Mouse (Mus musculus) regulatory T cell (primary cell): Measurements from ENCODE around the gene Slc6a5.
"Not testable (repeated sequence)": the region's sequence is repeated elsewhere in the genome, so short reads cannot be mapped to it uniquely, and the experiment has no call there.

Source experiments
- in situ Hi-C: fragments of 300-600 bp; cut with MboI, MseI; formaldehyde crosslinking; loops from one replicate; pipeline ENCODE4 v1.15.1; 2025; ENCODE audit warnings: high pct_unique_total_duplicates

Slc6a5 gene

GRCm38 (mm10) chr7:49913164-49913563 lies 3.2 kb downstream of the Slc6a5 start:
- in situ Hi-C loops, result no loop called here

DNA sequence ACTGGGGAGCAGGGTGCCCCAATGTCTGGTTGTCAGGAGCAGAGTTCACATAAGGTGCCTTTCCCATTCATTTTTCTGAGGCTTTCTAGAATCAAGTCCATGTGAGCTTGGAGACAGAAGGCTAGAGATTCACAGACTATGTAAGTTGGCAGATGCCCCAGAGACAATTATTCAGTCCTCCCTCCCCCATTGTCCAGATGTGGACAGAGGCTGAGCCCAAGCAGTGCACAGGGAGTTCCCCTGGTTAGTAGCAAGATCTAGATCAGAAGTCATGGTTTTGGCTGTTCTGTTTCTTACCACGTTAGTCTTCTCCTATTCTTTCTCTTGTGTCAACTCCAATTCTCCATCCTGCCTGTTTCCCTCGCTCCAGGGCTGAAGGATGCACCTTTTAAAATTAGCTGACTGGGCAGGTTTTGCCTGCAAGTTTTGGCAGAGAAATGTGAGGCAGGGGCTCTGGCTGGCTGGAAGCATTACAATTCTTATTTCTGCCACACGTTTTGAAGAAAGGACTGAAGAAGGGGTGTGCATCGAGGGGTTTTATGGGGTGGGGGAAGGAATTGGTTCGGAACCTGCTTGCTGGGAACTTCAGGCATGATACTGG lies 3.9 kb downstream of the Slc6a5 start:
- in situ Hi-C loops, result no loop called here

GRCm38 (mm10) chr7:49914946-49915345 lies 5.0 kb downstream of the Slc6a5 start:
- in situ Hi-C loops, result no loop called here

- in situ Hi-C loops, result no loop called here
These were observed 5.5 kb downstream of the Slc6a5 start for GRCm38 (mm10) chr7:49915471-49915870.

DNA sequence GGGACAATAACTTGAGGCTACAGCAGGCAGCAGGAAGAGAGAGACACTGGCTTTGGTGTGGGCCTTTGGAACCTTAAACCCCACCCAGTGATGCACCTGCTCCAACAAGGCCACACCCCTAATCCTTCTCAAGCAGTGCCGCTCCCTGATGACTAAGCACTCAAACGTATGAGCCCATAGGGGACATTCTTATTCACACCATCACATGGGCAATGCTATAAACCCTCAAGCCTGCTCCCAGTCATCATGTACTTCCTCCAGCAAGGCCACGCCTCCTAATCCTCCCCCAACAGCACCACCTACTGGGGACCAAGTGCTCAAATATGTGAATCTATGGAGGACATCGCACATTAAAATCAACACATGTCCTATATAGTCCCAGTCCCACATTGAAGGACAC lies 9.5 kb downstream of the Slc6a5 start:
- in situ Hi-C loops, result no loop called here

DNA sequence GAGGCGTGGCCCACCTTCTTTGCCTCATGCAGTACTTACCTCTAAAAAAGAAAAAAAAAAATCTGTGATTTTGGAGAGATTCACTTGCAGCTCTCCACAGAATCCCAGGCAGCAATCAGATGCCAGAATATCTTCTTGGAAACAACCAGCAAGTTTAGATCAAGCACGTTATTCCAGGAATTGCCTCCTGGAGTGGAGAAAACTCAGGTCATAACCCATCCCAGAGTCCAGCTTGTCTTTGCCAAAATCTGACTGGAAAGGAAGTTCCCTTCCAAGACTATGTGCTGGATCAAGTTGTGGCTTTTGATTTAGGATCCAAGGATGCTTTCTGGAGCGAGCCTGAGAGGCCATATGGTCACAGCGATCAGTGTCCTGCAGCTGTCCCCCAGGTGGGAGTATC lies 10.8 kb downstream of the Slc6a5 start:
- in situ Hi-C loops, result loop anchor here (10.0 kb wide), 2 partner anchors 136 to 306 kb away; no protein-coding TSS in a partner anchor

- in situ Hi-C loops, result loop anchor here (10.0 kb wide), 2 partner anchors 138 to 308 kb away; no protein-coding TSS in a partner anchor
These were observed 13.0 kb downstream of the Slc6a5 start for GRCm38 (mm10) chr7:49922928-49923327.

DNA sequence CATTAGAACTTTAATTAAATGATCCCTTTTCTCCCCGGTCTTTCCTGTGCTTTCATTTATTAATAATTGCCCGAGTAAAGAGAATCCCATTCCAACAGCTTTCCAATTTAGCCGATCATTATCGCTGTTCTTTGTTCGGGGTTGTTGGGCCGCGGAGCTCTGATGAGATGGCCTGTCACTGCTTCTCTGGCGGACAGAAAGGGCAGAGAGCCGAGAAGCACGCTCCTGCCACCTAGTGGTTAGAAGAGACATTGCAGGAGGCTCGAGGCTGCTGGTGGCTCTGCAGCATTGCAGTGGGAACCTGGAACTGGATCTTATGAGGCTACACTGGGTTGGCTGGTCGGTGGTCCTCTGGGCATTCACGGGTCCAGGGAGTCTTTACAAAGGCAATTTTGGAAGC lies 13.4 kb downstream of the Slc6a5 start:
- in situ Hi-C loops, result loop anchor here (10.0 kb wide), 2 partner anchors 139 to 309 kb away; no protein-coding TSS in a partner anchor

GRCm38 (mm10) chr7:49928571-49928970 lies 18.6 kb downstream of the Slc6a5 start:
- in situ Hi-C loops, result loop anchor here (10.0 kb wide), 2 partner anchors 144 to 314 kb away; no protein-coding TSS in a partner anchor

- in situ Hi-C loops, result loop anchor here (10.0 kb wide), 2 partner anchors 145 to 315 kb away; no protein-coding TSS in a partner anchor
These were observed 20.1 kb downstream of the Slc6a5 start for GRCm38 (mm10) chr7:49929999-49930398.

DNA sequence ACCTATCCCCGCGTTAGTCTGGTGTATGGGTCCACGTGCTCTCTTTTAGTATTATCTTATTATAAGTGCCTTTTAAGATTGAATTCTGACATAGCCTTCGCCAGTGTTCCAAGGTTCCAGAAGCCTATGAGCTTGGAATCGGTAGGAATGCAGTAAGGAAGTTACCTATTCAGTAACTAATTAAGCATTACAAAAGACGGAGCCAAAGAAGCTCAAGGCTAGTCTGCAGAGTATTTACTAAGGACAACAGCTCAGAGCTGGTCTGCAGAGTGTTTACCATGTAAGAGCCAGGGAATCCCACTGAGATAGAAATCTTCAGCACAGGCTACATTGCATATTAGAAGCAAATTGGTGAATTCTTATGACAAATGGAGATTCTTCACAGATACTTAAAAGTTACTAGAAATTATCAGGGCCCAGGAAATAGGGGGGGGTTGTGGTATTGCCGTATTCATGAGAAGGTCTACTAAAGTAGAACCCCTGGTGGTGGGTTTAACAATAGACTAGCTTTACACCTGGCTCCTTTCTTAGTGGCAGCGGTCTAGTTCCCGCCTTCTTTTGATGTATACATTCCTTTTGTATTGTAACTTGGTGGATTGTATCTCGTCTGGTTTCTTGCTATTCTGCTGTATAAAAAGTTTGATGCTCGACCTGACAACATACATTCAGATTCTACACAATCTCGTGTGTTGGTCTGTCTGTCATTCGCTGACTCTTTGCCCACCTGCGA lies 23.6 kb downstream of the Slc6a5 start:
- in situ Hi-C loops, result not testable (repeated sequence)

- in situ Hi-C loops, result no loop called here
These were observed 26.9 kb downstream of the Slc6a5 start for GRCm38 (mm10) chr7:49936821-49937220.

DNA sequence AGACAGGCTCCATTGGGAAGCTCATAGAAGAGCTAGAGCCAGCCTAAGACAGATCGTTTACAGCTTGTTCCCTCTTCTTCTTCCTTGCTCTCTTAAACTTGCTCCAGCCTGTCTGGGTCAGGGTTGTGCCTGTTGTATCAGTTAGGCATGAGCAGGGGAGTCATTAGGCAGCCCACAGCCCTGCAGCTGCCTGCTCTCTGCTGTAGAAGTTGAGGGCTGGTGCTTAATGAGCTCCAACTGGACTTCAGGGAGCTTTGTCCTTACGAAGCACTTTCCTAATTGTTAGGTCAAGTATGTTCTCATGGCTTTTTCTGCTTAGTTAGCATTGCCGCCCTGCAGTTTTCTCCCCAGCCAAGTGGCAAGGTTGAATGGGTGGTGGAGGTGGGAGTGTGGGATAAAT lies 32.1 kb downstream of the Slc6a5 start:
- in situ Hi-C loops, result loop anchor here (10.0 kb wide), 1 partner anchor 1813 kb away; no protein-coding TSS in a partner anchor

DNA sequence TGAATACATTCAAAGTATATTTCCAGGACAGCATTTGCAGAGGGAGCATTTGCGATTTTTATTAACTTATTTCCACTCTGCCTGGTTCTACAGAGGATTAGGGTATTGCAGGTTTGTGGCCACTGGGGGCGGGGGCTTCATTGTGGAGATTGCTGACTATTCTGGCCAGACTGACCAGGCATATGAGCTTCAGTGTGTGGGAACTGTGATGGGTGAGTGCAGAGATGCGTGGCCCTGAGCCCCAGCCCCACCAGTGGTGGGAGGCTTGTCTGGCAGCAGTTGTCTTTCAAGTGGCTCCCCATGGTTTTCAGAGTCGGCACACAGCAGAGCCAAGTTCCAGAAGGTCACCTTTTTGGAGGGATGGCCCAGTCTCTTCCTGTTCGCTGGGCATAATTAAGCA lies 32.5 kb downstream of the Slc6a5 start:
- in situ Hi-C loops, result loop anchor here (10.0 kb wide), 1 partner anchor 1812 kb away; no protein-coding TSS in a partner anchor

GRCm38 (mm10) chr7:49946691-49947090 lies 36.7 kb downstream of the Slc6a5 start:
- in situ Hi-C loops, result loop anchor here (10.0 kb wide), 1 partner anchor 1808 kb away; no protein-coding TSS in a partner anchor

- in situ Hi-C loops, result loop anchor here (10.0 kb wide), 1 partner anchor 1481 kb away; no protein-coding TSS in a partner anchor
These were observed 43.7 kb downstream of the Slc6a5 start for GRCm38 (mm10) chr7:49953546-49954181.

GRCm38 (mm10) chr7:49954834-49955233 lies 44.9 kb downstream of the Slc6a5 start:
- in situ Hi-C loops, result loop anchor here (10.0 kb wide), 1 partner anchor 1480 kb away; no protein-coding TSS in a partner anchor

- in situ Hi-C loops, result loop anchor here (10.0 kb wide), 1 partner anchor 1478 kb away; no protein-coding TSS in a partner anchor
These were observed 47.2 kb downstream of the Slc6a5 start for GRCm38 (mm10) chr7:49957142-49957541.

GRCm38 (mm10) chr7:49963764-49964163 lies 53.8 kb downstream of the Slc6a5 start:
- in situ Hi-C loops, result no loop called here

- in situ Hi-C loops, result no loop called here
These were observed 59.6 kb downstream of the Slc6a5 start for GRCm38 (mm10) chr7:49969516-49969915.

DNA sequence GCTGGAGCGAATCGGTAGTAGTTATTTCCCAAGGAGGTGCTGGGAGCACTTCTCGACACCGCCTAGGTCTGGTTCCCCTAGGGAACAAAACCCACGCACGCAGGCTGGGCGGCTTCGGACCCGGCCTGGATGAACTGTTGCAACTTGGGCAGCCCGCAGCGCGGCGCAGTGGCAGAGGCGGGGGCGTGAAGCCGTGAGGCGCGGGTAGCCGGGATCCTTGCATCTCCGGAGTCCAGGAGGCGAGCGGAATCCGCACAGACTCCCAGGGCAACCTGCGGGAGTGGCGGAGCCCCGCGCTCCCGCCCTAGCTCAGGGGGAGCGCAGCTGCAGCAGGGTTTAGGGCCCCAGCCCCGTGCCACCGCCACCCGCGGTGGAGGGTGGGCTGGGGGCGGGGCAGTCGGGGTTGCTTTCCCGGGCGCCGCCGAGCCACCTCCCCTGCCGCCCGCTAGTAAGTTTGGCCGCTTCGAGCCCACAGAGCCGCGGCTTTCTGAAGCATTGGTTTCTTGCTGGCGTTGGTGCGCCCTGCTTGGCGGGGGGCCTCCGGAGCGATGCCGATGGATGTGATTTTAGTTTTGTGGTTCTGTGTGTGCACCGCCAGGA lies 65.0 kb downstream of the Slc6a5 start, which contains the start of gene Nell1:
Gene Nell1 (plus strand): TSS at position 24 of the 600 bp plus-strand sequence.
- in situ Hi-C loops, result no loop called here
